Mouse (Mus musculus) myocyte (in vitro differentiated cells): Measurements from ENCODE around the gene Ptprcap. TPM values are rescaled to one million over a fixed set of nuclear protein-coding genes. Genes with fewer than 3 reads are reported as not detected.

Experiments used
- H3K27me3 ChIP-seq: one replicate; pipeline ENCODE4 v1.6.1; 2011; ENCODE audit not compliant: control insufficient read depth, insufficient read depth, insufficient read length
- H3K36me3 ChIP-seq: one replicate; pipeline ENCODE4 v1.6.1; 2011; ENCODE audit not compliant: control insufficient read depth, insufficient read depth
- H3K4me2 ChIP-seq: one replicate; pipeline ENCODE4 v1.6.1; 2011; ENCODE audit warnings: low read depth, control low read depth
- H3K4me3 ChIP-seq: one replicate; pipeline ENCODE4 v1.5.1; 2011; ENCODE audit warnings: mild to moderate bottlenecking, control low read depth, moderate library complexity
- H3K79me2 ChIP-seq: one replicate; pipeline ENCODE4 v1.6.1; 2011; ENCODE audit not compliant: control insufficient read depth, insufficient read depth
- H3ac ChIP-seq: one replicate; pipeline ENCODE4 v1.6.1; 2011; ENCODE audit not compliant: control insufficient read depth, insufficient read length
- CEBPB ChIP-seq: IDR thresholded peaks from 2 replicates; pipeline ENCODE4 v1.6.1; 2011; ENCODE audit warnings: mild to moderate bottlenecking, moderate library complexity; ENCODE audit not compliant: poor library complexity, insufficient read depth, severe bottlenecking
- E2F4 ChIP-seq: IDR thresholded peaks from one replicate; pipeline ENCODE4 v1.6.1; 2011; ENCODE audit warnings: mild to moderate bottlenecking, control low read depth, moderate library complexity; ENCODE audit not compliant: insufficient read depth
- MAX ChIP-seq: IDR thresholded peaks from one replicate; pipeline ENCODE4 v1.6.1; 2011; ENCODE audit warnings: low read depth, mild to moderate bottlenecking, control low read depth
- MYOD1 ChIP-seq, 3 experiments: IDR thresholded peaks; one replicate each; pipeline ENCODE4 v1.6.1; 2011; ENCODE audit warnings: control low read depth in 2 of 3, low read depth in 2 of 3, mild to moderate bottlenecking in 2 of 3, moderate library complexity in 1 of 3; ENCODE audit not compliant: insufficient read length in 2 of 3, control insufficient read depth in 1 of 3
- MYOG ChIP-seq, 3 experiments: IDR thresholded peaks; one replicate each; pipeline ENCODE4 v1.6.1; 2011; ENCODE audit warnings: control low read depth in 2 of 3, low read depth in 2 of 3, mild to moderate bottlenecking in 2 of 3; ENCODE audit not compliant: insufficient read length in 2 of 3, control insufficient read depth in 1 of 3, insufficient read depth in 1 of 3
- POLR2A ChIP-seq: IDR thresholded peaks from one replicate; pipeline ENCODE4 v1.6.1; 2011; ENCODE audit warnings: low read depth, mild to moderate bottlenecking, control low read depth, moderate library complexity; ENCODE audit not compliant: insufficient read length
- POLR2AphosphoS2 ChIP-seq: IDR thresholded peaks from one replicate; pipeline ENCODE4 v1.6.1; 2011; ENCODE audit warnings: low read depth, control low read depth; ENCODE audit not compliant: insufficient read length
- REST ChIP-seq: IDR thresholded peaks from one replicate; pipeline ENCODE4 v1.6.1; 2011; ENCODE audit warnings: mild to moderate bottlenecking, control low read depth, moderate library complexity; ENCODE audit not compliant: insufficient read depth, insufficient read length
- SRF ChIP-seq: IDR thresholded peaks from one replicate; pipeline ENCODE4 v1.6.1; 2011; ENCODE audit warnings: low read depth; ENCODE audit not compliant: control insufficient read depth, insufficient read length
- TCF12 ChIP-seq: IDR thresholded peaks from one replicate; pipeline ENCODE4 v1.6.1; 2011; ENCODE audit warnings: mild to moderate bottlenecking, control low read depth; ENCODE audit not compliant: poor library complexity, insufficient read depth, severe bottlenecking
- TCF3 ChIP-seq: IDR thresholded peaks from one replicate; pipeline ENCODE4 v1.6.1; 2011; ENCODE audit warnings: low read depth, control low read depth; ENCODE audit not compliant: insufficient read length
- USF1 ChIP-seq: IDR thresholded peaks from one replicate; pipeline ENCODE4 v1.6.1; 2011; ENCODE audit warnings: low read depth, mild to moderate bottlenecking, control low read depth, moderate library complexity
- polyA plus RNA-seq: library from polyadenylated mRNA; unstranded; fragments of >200 nt; fragmentation: generic; extraction: Trizol; gene quantifications from one replicate; pipeline ENCODE4 v1.2.1, GENCODE M21; 2012; ENCODE audit warnings: missing spikeins

The Ptprcap gene
- polyA plus RNA-seq, 1 experiment: 4.9 TPM

GRCm38 (mm10) chr19:4183689-4184088 lies 30.3 kb downstream of the Ptprcap start:
- H3K4me3 ChIP-seq: no peak overlapping the region
- TF ChIP-seq USF1 (no peak), MYOD1 (IDR thresholded peaks at IDR 0.05; ENCODE audit: control insufficient read depth in 1 of 3, insufficient read length in 2 of 3, low read depth in 2 of 3) (no peak), CEBPB (no peak), MYOG (IDR thresholded peaks at IDR 0.05; ENCODE audit: control insufficient read depth in 1 of 3, insufficient read depth in 1 of 3, insufficient read length in 2 of 3, low read depth in 2 of 3) (no peak), TCF3 (no peak), POLR2A (no peak), E2F4 (no peak), TCF12 (no peak), SRF (no peak), POLR2AphosphoS2 (no peak), MAX (no peak), REST (no peak)
- no peaks in the 10 kb centered on the region for H3K79me2 ChIP-seq
- no peak overlapping the region for H3K4me2 ChIP-seq
- no peak overlapping the region for H3ac ChIP-seq
- no peaks in the 10 kb centered on the region for H3K36me3 ChIP-seq
- no peaks in the 10 kb centered on the region for H3K27me3 ChIP-seq

- Histone ChIP-seq H3K4me3 (no peak overlapping the region), H3K36me3 (no peaks in the 10 kb centered on the region), H3K27me3 (no peaks in the 10 kb centered on the region), H3K79me2 (no peaks in the 10 kb centered on the region), H3ac (no peak overlapping the region), H3K4me2 (no peak overlapping the region)
- TF ChIP-seq MYOD1 (IDR thresholded peaks at IDR 0.05; ENCODE audit: control insufficient read depth in 1 of 3, insufficient read length in 2 of 3, low read depth in 2 of 3) (no peak), TCF12 (no peak), E2F4 (no peak), MYOG (IDR thresholded peaks at IDR 0.05; ENCODE audit: control insufficient read depth in 1 of 3, insufficient read depth in 1 of 3, insufficient read length in 2 of 3, low read depth in 2 of 3) (no peak), TCF3 (no peak), REST (no peak), MAX (no peak), USF1 (no peak), SRF (no peak), CEBPB (no peak), POLR2AphosphoS2 (no peak), POLR2A (no peak)
Measured at GRCm38 (mm10) chr19:4184976-4185975, 31.9 kb downstream of the Ptprcap start.

- Histone ChIP-seq H3K36me3 (no peaks in the 10 kb centered on the region), H3K79me2 (peaks cover under 1% of the 10 kb centered on the region), H3ac (no peak overlapping the region), H3K4me2 (no peak overlapping the region), H3K4me3 (no peak overlapping the region), H3K27me3 (no peaks in the 10 kb centered on the region)
- no peak for TF ChIP-seq TCF12
- TF ChIP-seq MYOG (IDR thresholded peaks at IDR 0.05; ENCODE audit: control insufficient read depth in 1 of 3, insufficient read depth in 1 of 3, insufficient read length in 2 of 3, low read depth in 2 of 3): no peak
- no peak for TF ChIP-seq TCF3
- TF ChIP-seq MAX: no peak
- no peak for TF ChIP-seq E2F4
- no peak for TF ChIP-seq USF1
- TF ChIP-seq SRF: no peak
- no peak for TF ChIP-seq POLR2AphosphoS2
- TF ChIP-seq REST: no peak
- no peak for TF ChIP-seq MYOD1 (IDR thresholded peaks at IDR 0.05; ENCODE audit: control insufficient read depth in 1 of 3, insufficient read length in 2 of 3, low read depth in 2 of 3)
- no peak for TF ChIP-seq CEBPB
- TF ChIP-seq POLR2A: no peak
Measured at GRCm38 (mm10) chr19:4187303-4187702, 33.9 kb downstream of the Ptprcap start.

- H3K27me3 ChIP-seq: no peaks in the 10 kb centered on the region
- no peak overlapping the region for H3K4me3 ChIP-seq
- peaks cover 6% of the 10 kb centered on the region for H3K36me3 ChIP-seq
- TF ChIP-seq REST: no peak
- TF ChIP-seq TCF3: no peak
- no peak for TF ChIP-seq USF1
- no peak for TF ChIP-seq POLR2AphosphoS2
- no peak for TF ChIP-seq POLR2A
- TF ChIP-seq E2F4: no peak
- TF ChIP-seq SRF: no peak
- H3K4me2 ChIP-seq: no peak overlapping the region
- H3K79me2 ChIP-seq: peaks cover 18% of the 10 kb centered on the region
- H3ac ChIP-seq: no peak overlapping the region
Measured at GRCm38 (mm10) chr19:4189051-4189620, 35.7 kb downstream of the Ptprcap start.
